Mouse (Mus musculus): ENCODE measurements around the gene Arhgdia.
A peak's percentile ranks its signal among the peaks of the same experiment; 100 is the strongest.

DNA sequence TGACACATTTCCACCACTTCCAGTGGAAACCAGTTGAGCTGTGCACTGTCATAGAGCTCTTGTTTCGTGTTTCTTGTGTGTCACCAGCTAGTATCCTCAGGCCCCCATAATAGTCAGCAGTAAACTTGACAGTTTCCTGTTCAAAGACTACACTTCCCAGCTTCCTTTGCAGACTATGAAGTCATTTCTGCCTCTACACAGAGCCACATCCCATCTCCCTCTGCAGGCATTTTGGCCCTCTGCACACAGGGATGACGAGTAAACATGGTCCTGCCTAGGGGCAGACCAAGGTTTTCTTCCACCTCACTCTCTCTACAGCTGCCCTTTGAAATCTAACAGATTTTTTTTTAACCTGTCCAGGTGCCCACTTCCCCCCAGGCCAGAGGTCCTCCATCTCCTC, 34.0 kb downstream of the Arhgdia start:
- no peak for TF ChIP-seq MAFK (IDR thresholded peaks at IDR 0.05; ENCODE audit: insufficient read depth, low read depth, low read length)
- no peak for TF ChIP-seq ZC3H11A (IDR thresholded peaks at IDR 0.05; ENCODE audit: borderline replicate concordance, low read depth, low read length)
- no peak for TF ChIP-seq ZNF384 (IDR thresholded peaks at IDR 0.05; ENCODE audit: low read depth, low read length)
- peak; percentile 64; the same call in 1 of the 2 replicates for TF ChIP-seq HCFC1 (IDR thresholded peaks at IDR 0.05; ENCODE audit: borderline replicate concordance, insufficient read depth, low read length)
- TF ChIP-seq CHD2 (IDR thresholded peaks at IDR 0.05; ENCODE audit: low read depth, low read length), result no peak

Measured in ES-E14 (cell line).